Mouse (Mus musculus) kidney, postnatal 4 days (tissue): ENCODE data around the gene Hmgb4.

Experiments used
- DNase-seq, 2 experiments: peaks; one replicate each; pipeline ENCODE4 v3.0.0; 2021; ENCODE audit warnings: mixed read lengths in 2 of 2

The Hmgb4 gene

DNA sequence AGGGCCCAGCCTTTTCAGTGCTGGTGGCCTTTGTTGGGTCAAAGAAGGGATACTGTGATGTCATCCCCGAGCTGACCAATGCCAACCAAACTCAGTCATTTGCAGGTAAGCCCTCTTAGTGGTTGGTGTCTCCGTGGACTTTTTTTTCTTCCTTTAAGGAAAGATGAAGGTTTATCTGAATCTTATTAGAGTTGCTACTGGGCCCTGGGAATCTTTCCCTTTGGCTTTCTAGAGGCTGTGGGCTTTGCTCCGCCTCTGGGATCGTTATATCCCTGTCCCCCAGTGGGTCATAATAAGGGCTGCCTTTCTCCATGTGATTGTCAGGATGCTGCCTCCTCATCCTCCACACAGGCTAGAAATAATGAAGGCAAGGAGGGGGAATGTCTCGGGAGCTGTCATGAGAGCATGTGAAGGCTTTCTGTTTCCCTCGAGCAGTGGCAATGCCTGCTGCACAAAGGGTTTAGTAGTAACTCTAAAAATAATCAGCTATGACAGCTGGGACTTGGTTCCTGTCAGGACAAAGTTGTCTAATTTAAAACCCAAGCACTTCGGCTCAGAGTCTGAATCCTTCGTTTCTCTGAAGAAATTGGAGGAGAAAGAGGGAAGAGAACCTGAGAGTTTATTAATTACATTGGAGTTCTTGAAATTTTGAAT lies at the start of gene Hmgb4:
Gene Hmgb4 (minus strand): TSS at position 51 of the 654 bp plus-strand sequence.
- DNase-seq = no peak

- no peak for DNase-seq
Observed at GRCm38 (mm10) chr4:128306011-128306410, 45.3 kb upstream of the Hmgb4 start.

- DNase-seq = no peak
Observed at GRCm38 (mm10) chr4:128304049-128304448, 43.3 kb upstream of the Hmgb4 start.

DNA sequence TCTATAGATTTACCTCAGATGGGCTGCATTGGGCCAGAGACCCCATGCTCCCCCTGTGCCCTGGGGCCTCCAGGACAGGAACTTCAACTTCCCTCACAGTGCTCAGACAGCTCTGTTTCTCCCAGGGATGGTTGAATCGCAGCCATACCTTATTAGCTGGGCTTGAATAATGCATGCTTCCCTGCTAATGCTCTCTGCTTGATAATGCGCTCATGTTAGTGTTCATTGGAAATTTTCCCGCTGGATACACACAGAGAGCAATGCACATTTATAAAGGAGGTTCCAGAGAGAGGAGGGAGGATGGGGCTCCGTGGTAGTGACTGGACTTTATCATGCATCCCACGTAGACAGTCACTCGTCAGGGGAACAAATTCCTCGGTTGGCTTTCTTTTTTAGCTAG lies 27.3 kb upstream of the Hmgb4 start:
- DNase-seq = no peak

DNA sequence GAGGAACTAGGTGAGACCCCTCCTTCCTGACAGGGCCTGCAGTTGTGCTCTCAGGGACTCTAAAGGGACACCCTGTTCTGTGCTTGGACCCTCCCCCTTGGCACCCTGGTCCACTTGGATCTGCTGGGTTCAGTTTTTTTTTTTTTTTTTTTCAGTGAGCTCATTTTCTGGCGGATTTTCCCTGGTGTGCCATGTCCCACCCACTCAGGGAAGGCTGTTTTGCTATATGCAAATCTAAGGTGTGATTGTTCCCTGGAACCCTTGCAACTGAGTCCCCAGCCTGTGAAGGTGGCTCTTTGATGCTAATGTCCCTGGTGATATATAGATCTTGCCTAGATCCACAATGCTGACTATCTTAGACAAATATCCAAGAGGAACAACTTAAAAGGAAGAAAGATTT lies 24.3 kb upstream of the Hmgb4 start:
- no peak for DNase-seq

- DNase-seq = no peak
Observed at GRCm38 (mm10) chr4:128275586-128275985, 14.8 kb upstream of the Hmgb4 start.

GRCm38 (mm10) chr4:128275116-128275515 lies 14.4 kb upstream of the Hmgb4 start:
- DNase-seq = no peak

DNA sequence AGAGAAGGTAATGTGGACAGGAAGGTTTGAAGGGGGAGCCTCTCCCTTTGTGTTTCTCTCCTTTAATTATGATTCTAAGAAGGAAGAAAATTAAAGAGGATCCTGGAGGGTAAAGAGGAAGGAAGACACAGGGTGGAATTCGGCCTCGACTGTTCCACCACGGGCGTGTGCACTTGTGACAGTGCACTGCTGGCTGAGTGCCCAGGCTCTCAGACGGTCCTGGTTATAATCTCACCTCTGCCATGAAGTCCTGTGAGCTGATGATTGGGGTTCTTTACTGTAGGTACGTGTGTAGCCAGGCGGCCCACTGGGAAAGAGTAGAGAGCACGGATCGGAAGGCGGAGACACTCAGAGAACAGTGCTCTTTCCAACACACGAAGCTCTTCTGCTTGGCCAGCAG lies 12.4 kb upstream of the Hmgb4 start:
- DNase-seq = no peak

DNA sequence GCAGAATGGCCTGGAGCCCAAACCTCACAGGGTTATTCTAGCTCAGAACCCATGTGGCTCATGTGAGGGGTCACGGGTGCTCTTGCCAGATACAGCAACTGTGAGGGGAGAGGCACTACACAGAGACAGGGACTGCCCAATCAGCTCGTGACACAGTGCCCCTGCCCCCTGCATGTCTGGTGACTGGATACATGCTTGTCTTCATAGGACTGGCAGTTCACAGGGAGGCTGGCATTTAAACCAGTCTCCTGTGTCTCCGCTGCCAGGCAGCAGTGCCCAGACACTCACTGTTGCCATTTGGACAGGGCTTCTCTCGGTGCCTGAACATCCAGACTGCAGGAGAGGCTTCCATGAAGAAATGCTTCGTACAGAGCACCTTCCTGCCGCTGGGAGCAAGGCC lies 11.7 kb upstream of the Hmgb4 start:
- no peak for DNase-seq

- DNase-seq = peak; percentile 77 to 82
Observed at GRCm38 (mm10) chr4:128270931-128271330, 10.2 kb upstream of the Hmgb4 start.

DNA sequence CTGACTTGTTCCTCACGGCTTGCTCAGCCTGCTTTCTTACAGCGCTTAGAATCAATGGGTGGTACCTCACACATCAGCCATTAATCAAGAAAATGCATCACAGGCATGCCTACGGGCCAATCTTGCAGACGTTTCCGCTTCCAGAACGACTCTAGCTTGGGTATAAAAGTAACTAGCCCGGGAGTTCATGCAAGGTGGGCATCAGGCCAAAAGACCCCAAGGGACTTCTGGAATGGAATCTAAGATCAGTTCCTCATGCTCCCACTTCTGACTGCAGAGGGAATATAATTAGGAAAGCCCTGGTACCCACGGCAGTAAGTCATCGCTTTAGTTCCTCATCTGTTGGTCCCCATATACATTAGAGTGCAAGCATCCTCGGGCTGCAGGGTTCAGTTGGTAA lies 9.4 kb upstream of the Hmgb4 start:
- DNase-seq = peak; percentile 56 to 68

GRCm38 (mm10) chr4:128269261-128269875 lies 8.6 kb upstream of the Hmgb4 start:
- DNase-seq = peak; percentile 16 to 28

DNA sequence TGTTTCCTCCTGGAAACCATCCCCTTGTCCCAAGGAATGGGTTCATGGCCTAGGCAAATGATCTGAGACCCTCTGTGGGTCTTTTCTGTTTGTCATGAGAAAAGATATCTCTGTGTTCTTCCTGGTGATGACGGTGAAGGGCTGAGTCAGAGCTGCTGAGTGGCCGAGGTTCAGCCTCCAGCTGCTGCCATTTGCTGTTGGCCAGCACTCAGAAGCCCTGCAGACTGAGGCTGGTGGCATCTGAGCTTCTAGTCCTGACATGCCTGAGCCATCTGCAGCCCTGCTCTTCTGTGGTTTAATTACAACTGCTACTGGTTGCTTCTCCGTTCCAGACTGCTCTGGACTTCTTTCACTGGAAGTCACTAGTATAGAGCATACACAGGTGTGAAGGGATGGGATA lies 4.6 kb upstream of the Hmgb4 start:
- DNase-seq = no peak

DNA sequence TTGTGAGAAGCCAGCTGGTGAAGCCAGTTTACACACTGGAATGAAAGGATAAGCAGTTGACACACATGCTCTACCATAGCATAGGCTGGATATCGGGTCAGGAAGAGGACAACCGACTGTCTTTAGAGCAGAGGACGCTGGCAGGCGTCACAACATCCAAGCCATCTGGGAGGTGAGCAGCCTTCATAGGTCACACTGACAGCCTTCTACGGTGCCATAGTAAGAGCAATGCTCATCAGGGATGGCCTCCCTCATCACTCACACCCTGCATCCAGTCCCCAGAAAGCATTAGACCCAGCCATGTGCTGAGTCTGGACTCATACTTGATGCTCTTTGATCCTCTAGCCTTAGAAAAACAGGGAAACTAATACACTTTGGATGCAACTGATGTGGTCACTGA lies 3.7 kb upstream of the Hmgb4 start:
- no peak for DNase-seq

- no peak for DNase-seq
Observed at GRCm38 (mm10) chr4:128259211-128259610, 1.5 kb downstream of the Hmgb4 start.

DNA sequence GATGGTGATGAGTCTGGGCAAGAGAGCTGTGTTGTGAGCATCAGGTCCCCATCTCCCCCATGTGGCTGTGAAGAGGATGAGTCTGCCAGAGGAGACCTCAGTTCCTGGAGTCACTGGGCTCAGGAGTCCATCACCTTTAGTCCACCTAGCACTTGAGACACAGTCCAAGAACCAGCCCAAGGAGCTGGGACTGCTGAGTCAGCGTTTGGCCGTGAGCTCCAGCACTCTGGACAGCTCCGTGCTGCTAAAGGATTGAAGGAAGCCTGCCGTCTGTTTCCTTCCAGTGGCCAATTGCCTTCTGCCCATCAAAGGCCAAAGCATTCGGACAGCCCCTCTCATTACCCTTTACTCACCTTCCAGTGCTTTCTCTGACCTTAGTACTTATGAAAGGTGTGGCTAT lies 12.1 kb downstream of the Hmgb4 start:
- DNase-seq = peak; percentile 88 to 89

DNA sequence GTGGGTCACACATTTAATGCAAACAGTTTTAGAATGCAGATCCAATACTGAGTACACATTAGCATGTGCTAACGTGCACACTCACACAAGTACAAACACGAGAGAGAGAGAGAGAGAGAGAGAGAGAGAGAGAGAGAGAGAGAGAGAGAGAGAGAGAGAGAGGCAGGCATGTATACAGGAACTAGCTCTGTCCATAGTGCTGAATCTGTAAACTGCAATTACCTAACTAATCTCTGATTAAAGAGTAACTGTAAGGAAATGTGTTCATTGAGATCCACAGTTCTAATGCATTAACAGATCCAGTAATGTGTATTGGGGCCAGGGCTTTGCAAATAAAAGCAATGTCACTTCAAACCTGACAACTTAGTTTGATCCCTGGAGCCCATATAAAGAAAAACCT lies 15.6 kb downstream of the Hmgb4 start:
- DNase-seq = no peak

- DNase-seq = no peak
Observed at GRCm38 (mm10) chr4:128241854-128242356, 18.9 kb downstream of the Hmgb4 start.

DNA sequence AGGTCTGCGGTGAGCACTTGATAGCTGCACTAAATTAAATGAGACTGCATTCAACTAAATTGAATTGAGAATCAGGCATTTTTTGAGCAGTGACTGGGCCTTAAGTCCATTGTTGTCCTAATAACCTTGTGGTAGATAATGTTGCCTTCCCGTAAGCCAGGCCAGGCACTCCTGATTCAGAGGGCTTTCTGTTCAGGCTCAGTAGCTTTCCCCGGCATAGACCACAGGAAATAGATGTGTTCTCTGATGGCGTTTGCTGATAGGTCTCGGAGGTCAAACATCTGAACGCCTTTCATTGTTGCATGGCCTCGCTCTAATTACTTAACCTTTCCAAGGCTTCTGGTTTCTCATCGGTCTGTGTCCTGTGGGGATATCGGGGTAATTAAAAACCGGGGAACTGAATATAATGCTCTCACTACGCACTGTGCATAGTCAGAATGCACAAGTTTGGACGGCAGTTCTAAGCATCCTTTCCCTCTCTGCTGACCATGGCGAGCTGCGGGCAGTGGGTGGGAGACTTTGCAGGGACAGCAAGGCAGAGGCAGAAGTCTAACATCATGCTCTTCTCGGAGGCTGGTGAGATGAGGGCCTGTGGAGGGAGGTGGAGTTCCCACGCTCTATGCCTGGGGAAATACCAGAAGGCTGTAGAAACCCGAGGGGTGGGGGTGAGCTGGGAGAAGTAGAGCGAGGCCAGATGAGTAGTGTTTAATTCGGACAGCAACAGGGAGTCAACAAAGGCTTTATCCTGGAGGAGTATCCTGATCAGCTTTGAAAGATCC lies 19.5 kb downstream of the Hmgb4 start:
- no peak for DNase-seq

DNA sequence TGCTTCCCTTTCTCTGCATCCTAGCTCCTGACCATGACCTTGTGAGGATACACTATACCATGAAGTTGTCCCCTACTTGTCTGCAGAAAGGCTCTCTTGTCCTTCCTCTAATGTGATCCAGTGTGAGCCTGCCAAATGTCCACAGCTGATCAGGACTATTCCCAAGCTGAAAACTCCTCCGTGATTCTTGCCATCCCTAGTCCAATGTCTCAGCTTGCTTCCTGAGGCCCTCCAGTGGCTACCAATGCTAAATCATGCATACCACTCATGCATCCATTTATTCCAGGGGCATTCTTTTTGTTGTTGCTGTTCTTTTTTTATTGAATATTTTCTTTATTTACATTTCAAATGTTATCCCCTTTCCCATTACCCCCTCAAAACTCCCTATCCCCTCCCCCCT lies 21.6 kb downstream of the Hmgb4 start:
- no peak for DNase-seq

DNA sequence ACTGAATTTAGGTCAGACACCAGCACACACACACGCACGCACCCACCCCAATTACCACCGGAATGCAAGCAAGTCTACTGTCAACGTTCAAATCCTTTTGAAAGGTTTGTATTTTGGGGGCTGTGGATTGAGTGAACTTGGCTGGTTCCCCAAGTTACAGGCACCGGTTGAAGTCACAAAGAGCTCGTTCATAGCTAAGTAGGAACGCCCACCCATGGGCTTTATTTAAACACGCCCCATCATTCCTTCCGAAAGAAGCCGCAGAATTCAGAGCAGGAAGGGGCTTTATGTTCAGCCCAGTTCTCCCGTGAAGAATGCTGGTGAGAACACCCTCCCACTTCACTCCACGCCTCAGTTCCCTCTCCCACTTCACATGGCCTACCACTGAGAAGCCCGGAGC lies 27.3 kb downstream of the Hmgb4 start:
- no peak for DNase-seq

- peak; percentile 14 to 44 for DNase-seq
Observed at GRCm38 (mm10) chr4:128227377-128228316, 33.1 kb downstream of the Hmgb4 start.

GRCm38 (mm10) chr4:128224453-128224852 lies 36.3 kb downstream of the Hmgb4 start:
- DNase-seq = peak; percentile 7 to 29
